Mouse (Mus musculus): ENCODE data around the gene Tjp1. TPM values are rescaled to one million over a fixed set of nuclear protein-coding genes. Genes with fewer than 3 reads are reported as not detected.

Tjp1 gene
- polyA plus RNA-seq, 1 experiment = 2.3 TPM

DNA sequence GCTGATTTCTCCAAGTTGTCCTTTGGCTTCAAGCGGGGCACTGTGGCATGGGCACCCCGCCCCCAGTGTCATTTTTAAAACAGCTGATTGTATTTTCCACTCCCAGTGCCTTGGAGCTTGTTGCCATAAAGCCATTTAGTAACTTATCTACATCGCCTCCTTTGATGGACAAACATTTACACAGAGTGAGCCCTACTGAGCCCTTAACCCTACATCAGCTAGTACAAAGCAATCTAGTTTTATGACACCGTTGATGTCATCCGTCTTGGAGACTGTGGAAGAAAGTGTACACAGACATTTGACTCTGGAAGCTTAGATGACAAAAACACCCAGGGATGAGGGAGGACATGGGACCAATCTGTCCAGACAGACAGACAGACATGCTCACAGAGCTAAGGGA lies 20.2 kb downstream of the Tjp1 start:
- Histone ChIP-seq H3K27ac (ENCODE audit: insufficient read depth, low read length) (no peak overlapping the region), H3K27me3 (ENCODE audit: control insufficient read depth, insufficient read depth, low read length) (no peaks in the 10 kb centered on the region), H3K4me1 (ENCODE audit: control insufficient read depth, insufficient read depth, insufficient read length) (no peaks in the 10 kb centered on the region), H3K36me3 (ENCODE audit: control insufficient read depth, insufficient read depth, low read length) (no peaks in the 10 kb centered on the region), H3K4me3 (ENCODE audit: extremely low read depth, insufficient read depth, insufficient read length) (no peak overlapping the region)
- WGBS = 90% methylated on average over 5 of the region's 5 CpGs
- no peak for DNase-seq (ENCODE audit: low read depth in 1 of 2, low spot score in 2 of 2)
- TF ChIP-seq POLR2A (IDR thresholded peaks at IDR 0.05; ENCODE audit: low read depth, low read length) (no peak), CTCF (IDR thresholded peaks at IDR 0.05; ENCODE audit: extremely low read depth, insufficient read depth, insufficient read length, insufficient replicate concordance) (no peak)

DNA sequence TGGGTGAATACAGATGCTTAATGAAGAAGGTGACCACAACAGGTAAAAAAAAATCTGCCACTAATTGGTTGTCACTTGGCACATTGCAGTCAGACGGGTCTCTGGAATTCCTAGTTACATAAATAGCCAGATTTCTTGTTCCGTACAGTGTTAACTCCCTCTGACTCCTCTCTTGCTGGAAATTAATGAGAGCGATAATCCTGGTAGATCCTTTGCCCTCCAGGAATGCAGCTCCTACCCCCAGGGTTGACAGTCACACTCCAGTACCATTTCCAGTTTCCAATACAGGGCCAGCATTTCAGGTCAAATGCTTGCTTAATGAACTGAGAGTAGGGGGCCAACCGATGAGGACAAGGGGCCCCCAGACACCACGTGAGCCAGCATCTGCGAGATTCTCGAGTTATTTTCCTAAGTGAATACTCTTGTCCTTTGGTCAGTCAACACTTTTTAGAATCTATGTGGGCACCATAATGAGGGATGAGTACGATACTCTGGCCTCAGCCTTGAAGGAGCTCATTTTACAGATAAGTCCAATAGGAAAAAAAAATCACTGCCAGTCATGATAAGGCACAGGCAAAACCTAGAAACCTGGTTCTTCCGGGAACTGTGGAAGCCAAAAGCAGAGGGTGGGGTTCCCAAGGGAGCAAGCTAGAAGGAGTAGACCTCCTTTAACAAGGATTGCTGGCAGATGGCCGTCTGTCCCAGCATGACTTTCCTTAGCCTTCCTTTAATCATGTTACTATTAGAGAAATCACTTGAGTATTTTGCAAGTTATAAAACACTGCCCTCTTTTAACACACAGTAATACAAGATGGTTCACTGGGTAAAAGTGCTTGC lies 24.9 kb downstream of the Tjp1 start:
- no peak overlapping the region for H3K4me3 ChIP-seq (ENCODE audit: extremely low read depth, insufficient read depth, insufficient read length)
- no peaks in the 10 kb centered on the region for H3K4me1 ChIP-seq (ENCODE audit: control insufficient read depth, insufficient read depth, insufficient read length)
- no peak for TF ChIP-seq POLR2A (IDR thresholded peaks at IDR 0.05; ENCODE audit: low read depth, low read length)
- TF ChIP-seq CTCF (IDR thresholded peaks at IDR 0.05; ENCODE audit: extremely low read depth, insufficient read depth, insufficient read length, insufficient replicate concordance) = no peak
- no peaks in the 10 kb centered on the region for H3K27me3 ChIP-seq (ENCODE audit: control insufficient read depth, insufficient read depth, low read length)
- 85% methylated on average over 10 of the region's 10 CpGs for WGBS
- H3K36me3 ChIP-seq (ENCODE audit: control insufficient read depth, insufficient read depth, low read length) = no peaks in the 10 kb centered on the region
- DNase-seq (ENCODE audit: low read depth in 1 of 2, low spot score in 2 of 2) = no peak
- no peak overlapping the region for H3K27ac ChIP-seq (ENCODE audit: insufficient read depth, low read length)

DNA sequence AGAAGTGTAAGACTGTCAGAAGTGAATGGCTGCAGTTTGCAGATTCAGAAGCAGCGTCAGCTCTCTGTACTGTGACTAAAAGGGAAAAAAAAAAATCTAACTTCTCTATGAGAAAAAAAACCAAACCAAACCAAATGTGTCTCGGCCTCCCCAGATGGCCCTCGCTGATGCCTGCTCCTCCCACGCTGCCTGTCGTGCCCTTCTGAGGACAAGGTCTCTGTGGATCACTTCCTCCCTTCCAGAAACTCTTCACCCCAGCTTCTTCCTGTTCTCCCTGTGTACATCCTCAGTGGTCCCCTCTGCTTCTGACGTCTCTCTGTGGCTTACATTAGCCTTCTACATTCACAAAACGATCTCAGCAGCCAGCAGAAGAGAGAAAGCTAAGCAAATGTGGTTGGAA lies 26.8 kb downstream of the Tjp1 start:
- TF ChIP-seq POLR2A (IDR thresholded peaks at IDR 0.05; ENCODE audit: low read depth, low read length) (no peak), CTCF (IDR thresholded peaks at IDR 0.05; ENCODE audit: extremely low read depth, insufficient read depth, insufficient read length, insufficient replicate concordance) (no peak)
- Histone ChIP-seq H3K27ac (ENCODE audit: insufficient read depth, low read length) (no peak overlapping the region), H3K27me3 (ENCODE audit: control insufficient read depth, insufficient read depth, low read length) (no peaks in the 10 kb centered on the region), H3K4me1 (ENCODE audit: control insufficient read depth, insufficient read depth, insufficient read length) (no peaks in the 10 kb centered on the region), H3K4me3 (ENCODE audit: extremely low read depth, insufficient read depth, insufficient read length) (no peak overlapping the region), H3K36me3 (ENCODE audit: control insufficient read depth, insufficient read depth, low read length) (no peaks in the 10 kb centered on the region)
- DNase-seq (ENCODE audit: low read depth in 1 of 2, low spot score in 2 of 2) = no peak
- 14% methylated on average over 7 of the region's 7 CpGs for WGBS

DNA sequence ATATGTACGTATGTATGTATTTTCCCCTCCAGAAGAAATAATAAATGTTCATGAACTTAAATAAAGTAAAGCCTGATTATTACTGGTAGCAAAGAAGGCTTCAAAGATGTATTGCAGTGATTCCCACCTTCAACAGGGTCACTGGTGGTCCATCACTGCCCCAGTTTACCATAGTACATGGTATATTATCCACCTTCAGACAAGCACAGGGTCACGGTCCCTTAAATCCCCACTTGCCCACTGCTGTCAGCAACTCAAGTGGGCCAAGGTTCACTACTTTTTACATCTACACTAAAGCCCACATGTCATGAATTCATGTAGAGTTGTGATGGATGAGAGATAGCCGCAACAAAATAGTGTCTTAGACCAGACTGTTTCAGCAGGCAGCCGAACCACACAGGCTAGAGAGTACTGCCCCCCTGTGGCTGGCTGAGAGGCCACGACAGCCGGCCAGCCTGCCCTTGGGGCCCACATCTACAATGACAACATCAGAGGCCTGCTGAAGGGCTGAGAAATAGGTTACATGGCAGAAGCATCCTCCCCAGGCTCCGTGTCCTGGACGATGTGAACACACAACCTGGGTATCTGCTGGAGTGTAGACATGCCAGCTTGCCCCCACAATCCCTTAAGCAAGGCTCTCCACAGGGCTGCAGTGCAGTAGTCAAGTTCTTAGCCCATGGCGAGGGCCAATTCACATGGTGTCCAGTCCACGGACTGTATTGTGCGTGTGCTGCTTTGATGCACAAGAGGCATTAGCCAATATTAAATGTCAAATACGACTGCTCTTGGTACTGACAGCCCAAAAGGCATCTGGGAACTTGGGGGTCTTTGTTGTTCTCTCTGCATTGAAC lies 29.6 kb downstream of the Tjp1 start:
- Histone ChIP-seq H3K36me3 (ENCODE audit: control insufficient read depth, insufficient read depth, low read length) (no peaks in the 10 kb centered on the region), H3K4me3 (ENCODE audit: extremely low read depth, insufficient read depth, insufficient read length) (no peak overlapping the region), H3K4me1 (ENCODE audit: control insufficient read depth, insufficient read depth, insufficient read length) (no peaks in the 10 kb centered on the region), H3K27me3 (ENCODE audit: control insufficient read depth, insufficient read depth, low read length) (no peaks in the 10 kb centered on the region), H3K27ac (ENCODE audit: insufficient read depth, low read length) (no peak overlapping the region)
- TF ChIP-seq CTCF (IDR thresholded peaks at IDR 0.05; ENCODE audit: extremely low read depth, insufficient read depth, insufficient read length, insufficient replicate concordance) (peak; percentile 20; the same call in 1 of the 2 replicates), POLR2A (IDR thresholded peaks at IDR 0.05; ENCODE audit: low read depth, low read length) (no peak)
- WGBS = 56% methylated on average over 12 of the region's 12 CpGs
- no peak for DNase-seq (ENCODE audit: low read depth in 1 of 2, low spot score in 2 of 2)

DNA sequence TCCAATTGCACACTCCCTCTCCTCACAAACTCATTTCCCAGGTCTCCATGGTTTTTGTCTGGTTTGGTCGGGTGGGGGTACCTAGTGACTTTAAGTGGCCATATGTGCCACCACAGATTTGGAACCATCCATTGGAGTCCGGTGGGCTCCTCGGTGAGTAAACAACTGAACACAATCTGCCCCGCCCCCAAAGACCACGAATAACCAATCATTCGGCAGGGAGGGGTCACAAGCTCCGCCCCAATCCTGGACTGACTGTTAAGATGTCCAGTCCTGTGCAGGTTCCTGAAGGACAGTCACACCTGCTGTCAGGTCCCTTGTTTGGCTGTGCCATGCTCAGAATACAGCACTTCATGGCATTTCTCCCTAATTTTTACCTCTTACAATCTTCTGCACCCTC lies 37.1 kb downstream of the Tjp1 start:
- H3K27me3 ChIP-seq (ENCODE audit: control insufficient read depth, insufficient read depth, low read length) = no peaks in the 10 kb centered on the region
- no peak for DNase-seq (ENCODE audit: low read depth in 1 of 2, low spot score in 2 of 2)
- H3K36me3 ChIP-seq (ENCODE audit: control insufficient read depth, insufficient read depth, low read length) = no peaks in the 10 kb centered on the region
- WGBS = 76% methylated on average over 7 of the region's 7 CpGs
- no peak overlapping the region for H3K4me3 ChIP-seq (ENCODE audit: extremely low read depth, insufficient read depth, insufficient read length)
- TF ChIP-seq POLR2A (IDR thresholded peaks at IDR 0.05; ENCODE audit: low read depth, low read length) = no peak
- TF ChIP-seq CTCF (IDR thresholded peaks at IDR 0.05; ENCODE audit: extremely low read depth, insufficient read depth, insufficient read length, insufficient replicate concordance) = no peak
- H3K4me1 ChIP-seq (ENCODE audit: control insufficient read depth, insufficient read depth, insufficient read length) = no peaks in the 10 kb centered on the region
- H3K27ac ChIP-seq (ENCODE audit: insufficient read depth, low read length) = no peak overlapping the region

DNA sequence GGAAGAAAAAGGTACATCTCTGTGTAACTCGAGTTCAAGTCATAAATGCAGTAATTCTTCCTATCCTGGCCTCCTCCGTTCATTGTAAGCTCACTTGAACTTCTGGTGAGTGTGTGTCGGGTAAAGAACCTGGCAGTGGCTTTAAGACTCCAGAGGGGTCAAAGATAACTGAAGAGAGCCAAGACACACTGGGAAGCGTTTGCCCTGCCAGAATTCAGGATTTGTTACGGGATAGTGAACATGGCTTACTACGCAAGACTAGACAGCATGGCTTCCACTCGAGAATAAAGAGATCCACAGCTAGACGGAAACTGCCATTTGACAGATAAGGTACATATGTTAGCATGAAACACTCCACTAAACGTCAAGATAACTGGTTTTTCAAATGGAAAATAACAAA lies 37.8 kb downstream of the Tjp1 start:
- Histone ChIP-seq H3K27ac (ENCODE audit: insufficient read depth, low read length) (no peak overlapping the region), H3K4me3 (ENCODE audit: extremely low read depth, insufficient read depth, insufficient read length) (no peak overlapping the region), H3K36me3 (ENCODE audit: control insufficient read depth, insufficient read depth, low read length) (no peaks in the 10 kb centered on the region), H3K4me1 (ENCODE audit: control insufficient read depth, insufficient read depth, insufficient read length) (no peaks in the 10 kb centered on the region), H3K27me3 (ENCODE audit: control insufficient read depth, insufficient read depth, low read length) (no peaks in the 10 kb centered on the region)
- DNase-seq (ENCODE audit: low read depth in 1 of 2, low spot score in 2 of 2) = no peak
- TF ChIP-seq CTCF (IDR thresholded peaks at IDR 0.05; ENCODE audit: extremely low read depth, insufficient read depth, insufficient read length, insufficient replicate concordance) = no peak
- no peak for TF ChIP-seq POLR2A (IDR thresholded peaks at IDR 0.05; ENCODE audit: low read depth, low read length)
- 82% methylated on average over 9 of the region's 9 CpGs for WGBS
